Mouse (Mus musculus) intestine, embryonic 14.5 days (tissue): Measurements from ENCODE around the gene F2rl3. TPM values are rescaled to one million over a fixed set of nuclear protein-coding genes. Genes with fewer than 3 reads are reported as not detected.

ENCODE experiments used
- ATAC-seq: fragments of 200-750 bp; cut with Nextera tagmentation; replicated peaks from 2 replicates; pipeline ENCODE4 v1.8.0; 2017; ENCODE audit warnings: low read depth, moderate number of reproducible peaks, moderate TSS enrichment, moderate library complexity; ENCODE audit not compliant: low FRiP score, low TSS enrichment
- DNase-seq: peaks from one replicate; pipeline ENCODE4 v3.0.0-alpha.2; 2018; ENCODE audit warnings: low spot score
- H3K27ac ChIP-seq: fragments of 300-500 bp; sonication (generic); 2 replicates; pipeline ENCODE4 v1.5.1; 2014; ENCODE audit warnings: low read depth, mild to moderate bottlenecking, control low read depth
- H3K27me3 ChIP-seq: fragments of 300-500 bp; sonication (generic); replicated peaks from 2 replicates; pipeline ENCODE4 v1.6.1; 2014; ENCODE audit warnings: low read length, control low read depth; ENCODE audit not compliant: control insufficient read depth, insufficient read depth
- H3K36me3 ChIP-seq: fragments of 300-500 bp; sonication (generic); 2 replicates; pipeline ENCODE4 v1.6.1; 2014; ENCODE audit warnings: low read length, control low read depth; ENCODE audit not compliant: control insufficient read depth, insufficient read depth
- H3K4me1 ChIP-seq: fragments of 300-500 bp; sonication (generic); replicated peaks from 2 replicates; pipeline ENCODE4 v1.6.1; 2014; ENCODE audit warnings: low read length, control low read depth, mixed read lengths; ENCODE audit not compliant: control insufficient read depth, insufficient read depth
- H3K4me2 ChIP-seq: fragments of 300-500 bp; sonication (generic); 2 replicates; pipeline ENCODE4 v1.6.1; 2014; ENCODE audit warnings: low read length
- H3K4me3 ChIP-seq: fragments of 300-500 bp; sonication (generic); 2 replicates; pipeline ENCODE4 v1.5.1; 2014; ENCODE audit warnings: low read depth, low read length, control low read depth, mixed read lengths
- H3K9ac ChIP-seq: fragments of 300-500 bp; sonication (generic); 2 replicates; pipeline ENCODE4 v1.6.1; 2014; ENCODE audit warnings: mild to moderate bottlenecking, low read length
- H3K9me3 ChIP-seq: fragments of 300-500 bp; sonication (generic); 2 replicates; pipeline ENCODE4 v1.6.1; 2016; ENCODE audit warnings: low read length, control low read depth; ENCODE audit not compliant: control insufficient read depth
- WGBS: fragments of 180-500 bp; shearing (Covaris S2); extraction: QIAGEN DNeasy Blood & Tissue Kit; methylation state at CpG from one replicate; pipeline ENCODE4 v1.1.7; 2014; 5-methylcytosine and 5-hydroxymethylcytosine counted together
- polyA plus RNA-seq: library from polyadenylated mRNA; unstranded; fragments of >200 nt; fragmentation: Nextera tagmentation; extraction: Ambion mirVana; gene quantifications from 2 replicates; pipeline ENCODE4 v1.2.1, GENCODE M21; 2014

F2rl3 gene
- polyA plus RNA-seq, 1 experiment from 2014 or later, result 5.8 TPM

DNA sequence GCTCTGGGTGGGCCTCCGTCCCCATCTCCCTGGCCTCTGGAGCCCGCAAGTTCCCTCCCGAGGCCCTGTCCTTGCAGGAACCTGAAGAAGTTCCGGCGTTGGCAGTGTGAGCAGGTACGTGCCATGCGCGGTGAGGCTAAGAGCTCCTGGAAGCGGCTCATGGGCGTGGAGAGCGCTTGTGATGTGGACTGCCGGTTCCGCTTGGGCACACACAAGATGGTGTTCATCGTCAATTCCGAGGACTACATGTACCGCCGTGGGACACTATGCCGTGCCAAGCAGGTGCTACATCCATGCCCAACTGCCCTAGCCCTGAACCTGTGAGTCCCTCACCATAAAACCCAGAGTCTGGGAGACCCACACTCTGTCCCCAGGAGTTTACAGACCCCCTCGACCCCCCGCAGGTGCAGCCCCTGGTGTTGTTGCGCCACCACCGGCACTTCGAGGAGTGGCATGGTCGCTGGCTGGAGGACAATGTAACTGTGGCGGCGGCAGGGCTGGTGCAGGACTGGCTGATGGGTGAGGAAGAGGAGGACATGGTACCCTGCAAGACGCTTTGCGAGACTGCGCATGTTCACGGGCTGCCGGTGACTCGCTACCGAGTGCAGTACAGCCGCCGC lies 4.8 kb upstream of the F2rl3 start:
- Histone ChIP-seq H3K9me3 (no peaks in the 10 kb centered on the region), H3K36me3 (peaks cover 66% of the 10 kb centered on the region)

DNA sequence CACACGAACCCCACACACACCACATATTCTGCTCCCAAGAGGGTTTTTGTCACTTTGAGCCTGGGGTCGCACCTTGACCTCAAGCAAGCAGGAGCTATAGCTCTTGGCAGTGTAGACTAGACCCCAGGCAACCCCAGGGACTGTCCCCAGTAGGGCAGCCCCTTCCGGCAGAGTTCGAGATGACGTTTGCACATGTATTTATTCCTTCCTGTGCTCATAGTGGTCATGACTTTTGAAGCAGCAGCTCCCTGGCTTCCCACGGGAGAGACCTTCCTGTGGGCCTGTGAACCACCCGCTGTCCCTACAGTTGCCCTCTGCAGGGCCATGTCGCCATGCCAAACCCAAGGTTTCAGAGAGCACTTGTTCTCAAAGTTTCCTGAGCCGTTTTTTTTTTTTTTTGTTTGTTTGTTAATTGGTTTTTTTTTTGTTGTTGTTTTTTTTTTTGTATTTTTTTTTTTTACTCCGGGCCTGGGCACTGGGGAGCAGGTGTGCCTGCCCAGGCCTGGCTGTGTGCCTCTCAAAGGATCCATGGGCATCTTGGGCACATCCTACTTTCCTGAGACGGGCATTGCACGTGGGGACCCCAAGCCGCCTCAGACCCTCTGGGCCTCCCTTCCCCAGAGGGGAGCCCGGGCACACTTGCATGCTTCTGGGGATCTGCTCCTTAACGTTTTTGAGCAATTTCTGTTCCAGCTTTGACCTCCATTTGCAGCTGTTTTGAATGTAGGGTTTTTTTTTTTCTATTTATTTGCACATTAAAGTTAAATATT lies 4.1 kb upstream of the F2rl3 start:
- H3K9me3 ChIP-seq, result no peaks in the 10 kb centered on the region
- DNase-seq, result peak; percentile 49
- 86% methylated on average over 15 of the region's 15 CpGs for WGBS
- H3K27me3 ChIP-seq, result no peaks in the 10 kb centered on the region
- H3K36me3 ChIP-seq, result peaks cover 60% of the 10 kb centered on the region
- ATAC-seq, result no peak
- no peaks in the 10 kb centered on the region for H3K4me1 ChIP-seq
- H3K4me2 ChIP-seq, result no peak overlapping the region
- no peak overlapping the region for H3K27ac ChIP-seq
- no peak overlapping the region for H3K4me3 ChIP-seq
- H3K9ac ChIP-seq, result no peak overlapping the region

More for the DNA sequence above, 4.8 kb upstream of the F2rl3 start:
- H3K9ac ChIP-seq, result no peak overlapping the region
- 95% methylated on average over 35 of the region's 35 CpGs for WGBS
- H3K27me3 ChIP-seq, result no peaks in the 10 kb centered on the region
- H3K4me1 ChIP-seq, result no peaks in the 10 kb centered on the region
- no peak overlapping the region for H3K4me2 ChIP-seq
- H3K4me3 ChIP-seq, result no peak overlapping the region
- no peak overlapping the region for H3K27ac ChIP-seq
- ATAC-seq, result no peak
- DNase-seq, result peak; percentile 21

DNA sequence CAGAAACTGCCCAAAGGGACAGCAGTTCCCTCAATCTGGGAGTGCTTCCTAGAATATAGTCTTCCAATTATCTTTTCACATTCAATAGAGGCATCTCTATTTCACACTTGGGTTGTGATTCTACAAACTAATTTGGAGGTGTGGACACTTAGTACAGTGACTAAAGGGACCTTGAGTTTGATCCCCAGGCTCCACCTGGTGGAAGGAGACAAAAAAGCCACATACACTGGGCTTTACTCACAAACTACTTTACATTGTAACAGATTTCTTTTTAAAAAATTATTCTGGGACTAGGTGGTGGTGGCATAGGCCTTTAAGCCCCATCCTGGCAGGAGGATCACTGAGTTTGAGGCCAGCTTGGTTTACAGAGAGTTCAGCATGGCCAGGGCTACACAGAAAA lies 3.4 kb upstream of the F2rl3 start:
- H3K36me3 ChIP-seq, result peaks cover 54% of the 10 kb centered on the region
- H3K4me1 ChIP-seq, result no peaks in the 10 kb centered on the region

DNA sequence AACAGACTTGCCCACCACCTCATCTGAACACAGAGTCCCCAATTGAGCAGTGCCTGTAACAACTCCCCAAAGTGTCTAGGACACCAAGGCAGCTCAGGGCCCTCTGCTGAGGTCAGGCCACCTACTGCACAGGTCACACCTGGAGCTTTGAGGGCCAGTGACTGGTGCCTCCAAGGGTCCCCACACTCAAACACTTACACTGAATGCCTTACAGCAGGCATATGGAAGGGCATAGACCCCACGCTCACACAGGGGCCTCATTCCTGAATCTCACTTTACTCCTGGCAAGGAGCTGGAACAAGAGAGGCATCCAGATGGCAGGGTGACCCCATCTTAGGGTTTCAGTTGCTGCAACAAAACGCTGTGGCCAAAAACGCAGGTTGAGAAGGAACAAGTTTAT lies 1.5 kb upstream of the F2rl3 start:
- H3K4me1 ChIP-seq, result no peaks in the 10 kb centered on the region
- no peaks in the 10 kb centered on the region for H3K9me3 ChIP-seq
- no peak overlapping the region for H3K27ac ChIP-seq
- H3K36me3 ChIP-seq, result peaks cover 38% of the 10 kb centered on the region
- no peaks in the 10 kb centered on the region for H3K27me3 ChIP-seq
- DNase-seq, result peak; percentile 43
- 87% methylated on average over 3 of the region's 3 CpGs for WGBS
- no peak for ATAC-seq
- no peak overlapping the region for H3K9ac ChIP-seq
- no peak overlapping the region for H3K4me3 ChIP-seq
- H3K4me2 ChIP-seq, result no peak overlapping the region

More for the DNA sequence above, 3.4 kb upstream of the F2rl3 start:
- no peak for DNase-seq
- Histone ChIP-seq H3K9ac (no peak overlapping the region), H3K9me3 (no peaks in the 10 kb centered on the region), H3K4me2 (no peak overlapping the region), H3K27me3 (no peaks in the 10 kb centered on the region), H3K27ac (no peak overlapping the region), H3K4me3 (no peak overlapping the region)
- no peak for ATAC-seq

DNA sequence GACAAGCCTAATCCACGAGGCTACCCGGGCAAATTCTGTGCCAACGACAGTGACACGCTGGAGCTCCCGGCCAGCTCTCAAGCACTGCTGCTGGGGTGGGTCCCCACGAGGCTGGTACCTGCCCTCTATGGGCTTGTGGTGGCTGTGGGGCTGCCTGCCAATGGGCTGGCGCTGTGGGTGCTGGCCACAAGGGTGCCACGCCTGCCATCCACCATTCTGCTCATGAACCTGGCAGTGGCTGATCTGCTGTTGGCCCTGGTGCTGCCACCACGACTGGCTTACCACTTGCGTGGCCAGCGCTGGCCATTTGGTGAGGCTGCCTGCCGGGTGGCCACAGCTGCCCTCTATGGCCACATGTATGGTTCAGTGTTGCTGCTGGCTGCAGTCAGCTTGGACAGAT lies 626 bp downstream of the F2rl3 start:
- H3K4me2 ChIP-seq, result peak overlapping the region; percentile 0
- DNase-seq, result no peak
- peaks cover 18% of the 10 kb centered on the region for H3K36me3 ChIP-seq
- 0 out of 2 replicates have a peak, but pooled peaks cover 4% of the 10 kb centered on the region for H3K4me1 ChIP-seq
- no peak overlapping the region for H3K9ac ChIP-seq
- H3K27ac ChIP-seq, result peak overlapping the region; percentile 68; the same call in 1 of the 2 replicates
- H3K4me3 ChIP-seq, result no peak overlapping the region
- WGBS, result 93% methylated on average over 12 of the region's 12 CpGs
- no peak for ATAC-seq
- H3K27me3 ChIP-seq, result no peaks in the 10 kb centered on the region
- H3K9me3 ChIP-seq, result no peaks in the 10 kb centered on the region

DNA sequence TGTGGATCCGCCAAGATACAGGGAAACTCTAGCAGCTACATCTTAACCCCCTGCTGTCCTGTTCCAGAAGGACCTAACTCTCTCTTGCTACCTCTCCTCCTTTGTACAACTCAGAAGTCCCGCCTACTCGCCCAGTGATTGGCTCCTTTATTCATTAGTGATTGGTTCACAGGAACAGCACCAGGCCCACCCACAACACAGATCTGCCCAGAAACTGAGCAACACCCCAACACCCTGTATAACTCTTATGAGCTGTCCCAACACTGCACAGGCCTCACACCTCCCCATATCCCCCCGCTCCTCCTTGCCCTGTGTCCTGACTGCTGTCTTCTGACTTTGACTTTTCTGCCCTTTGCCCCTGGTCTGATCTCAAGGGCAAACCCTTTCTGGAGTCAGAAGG lies 4.0 kb downstream of the F2rl3 start:
- WGBS, result 74% methylated on average over 4 of the region's 4 CpGs
- no peak for DNase-seq
- no peak for ATAC-seq

DNA sequence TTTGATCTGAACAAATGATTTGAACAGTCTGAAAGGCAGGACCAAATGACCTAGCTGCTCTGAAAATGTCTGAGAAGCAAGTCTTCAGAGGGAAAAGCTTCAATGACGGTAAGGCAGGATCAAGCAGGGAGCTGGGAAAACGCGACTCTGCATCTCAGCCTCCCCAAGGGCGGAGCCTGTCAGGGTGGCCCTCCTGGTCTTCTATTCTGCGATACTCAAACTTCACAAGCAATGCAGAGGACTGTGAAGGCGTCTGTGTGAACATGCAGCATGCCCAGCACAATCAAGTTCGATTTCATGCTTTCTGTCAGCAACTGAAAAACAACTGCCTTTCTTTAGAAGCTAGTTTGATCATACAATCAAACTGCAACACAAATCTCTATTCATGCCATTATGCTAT lies 5.1 kb downstream of the F2rl3 start:
- Histone ChIP-seq H3K36me3 (no peaks in the 10 kb centered on the region), H3K9ac (no peak overlapping the region), H3K4me3 (no peak overlapping the region), H3K4me1 (0 out of 2 replicates have a peak, but pooled peaks cover 5% of the 10 kb centered on the region), H3K9me3 (no peaks in the 10 kb centered on the region), H3K4me2 (no peak overlapping the region), H3K27me3 (no peaks in the 10 kb centered on the region), H3K27ac (no peak overlapping the region)
- WGBS, result 25% methylated on average over 7 of the region's 7 CpGs
- no peak for ATAC-seq
- no peak for DNase-seq

More for the DNA sequence above, 4.0 kb downstream of the F2rl3 start:
- H3K4me3 ChIP-seq, result no peak overlapping the region
- H3K9ac ChIP-seq, result no peak overlapping the region
- H3K27ac ChIP-seq, result no peak overlapping the region
- H3K9me3 ChIP-seq, result no peaks in the 10 kb centered on the region
- H3K27me3 ChIP-seq, result no peaks in the 10 kb centered on the region
- H3K36me3 ChIP-seq, result no peaks in the 10 kb centered on the region
- H3K4me1 ChIP-seq, result 0 out of 2 replicates have a peak, but pooled peaks cover 5% of the 10 kb centered on the region
- no peak overlapping the region for H3K4me2 ChIP-seq

DNA sequence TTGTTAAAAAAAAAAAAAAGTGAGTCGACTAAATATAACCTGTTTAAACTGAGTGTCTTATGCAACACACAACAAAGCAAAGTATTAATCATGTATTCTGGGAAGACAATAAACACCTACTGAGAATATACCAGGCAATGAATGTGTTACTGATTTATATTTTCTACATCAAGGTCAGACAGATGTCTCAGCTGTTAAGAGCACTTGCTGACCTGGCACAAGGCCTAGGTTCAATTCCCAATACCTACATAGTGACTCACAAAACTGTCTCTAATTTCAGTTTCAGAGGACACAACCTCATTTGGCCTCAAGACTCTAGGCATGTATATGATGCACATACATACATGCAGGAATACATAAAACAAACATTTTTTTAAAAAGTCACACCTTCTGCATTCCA lies 16.1 kb downstream of the F2rl3 start:
- Histone ChIP-seq H3K9me3 (no peaks in the 10 kb centered on the region), H3K36me3 (no peaks in the 10 kb centered on the region), H3K27ac (no peak overlapping the region), H3K27me3 (no peaks in the 10 kb centered on the region), H3K9ac (no peak overlapping the region), H3K4me1 (no peaks in the 10 kb centered on the region), H3K4me3 (no peak overlapping the region), H3K4me2 (no peak overlapping the region)
- ATAC-seq, result no peak
- DNase-seq, result no peak
- WGBS, result 95% methylated on average over 1 of the region's 1 CpGs

DNA sequence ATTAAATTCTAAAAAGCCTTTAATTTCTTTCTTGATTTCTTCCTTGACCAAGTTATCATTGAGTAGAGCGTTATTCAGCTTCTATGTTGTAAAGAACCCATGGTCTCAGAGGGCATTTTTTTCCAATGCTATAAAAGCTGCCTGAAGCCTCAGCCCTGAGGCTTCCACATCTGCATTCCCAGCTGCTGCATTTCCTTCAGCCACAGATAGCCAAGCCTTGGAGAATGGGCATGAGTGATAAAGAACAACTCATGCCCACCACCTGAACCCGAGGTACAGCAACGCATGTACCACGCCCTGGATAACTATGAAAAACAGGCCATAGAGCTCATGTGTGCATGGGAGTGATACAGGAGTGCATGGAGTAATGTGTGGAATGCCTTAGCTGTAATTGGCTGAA lies 19.0 kb downstream of the F2rl3 start:
- Histone ChIP-seq H3K4me1 (no peaks in the 10 kb centered on the region), H3K9ac (no peak overlapping the region), H3K4me3 (no peak overlapping the region), H3K27me3 (no peaks in the 10 kb centered on the region), H3K36me3 (no peaks in the 10 kb centered on the region), H3K9me3 (no peaks in the 10 kb centered on the region), H3K4me2 (no peak overlapping the region), H3K27ac (no peak overlapping the region)
- ATAC-seq (no peak), DNase-seq (no peak)
- WGBS, result 90% methylated on average over 4 of the region's 4 CpGs
